Comparison of ENCODE assay signal across 8 mouse cellular contexts in the genomic region with DNA sequence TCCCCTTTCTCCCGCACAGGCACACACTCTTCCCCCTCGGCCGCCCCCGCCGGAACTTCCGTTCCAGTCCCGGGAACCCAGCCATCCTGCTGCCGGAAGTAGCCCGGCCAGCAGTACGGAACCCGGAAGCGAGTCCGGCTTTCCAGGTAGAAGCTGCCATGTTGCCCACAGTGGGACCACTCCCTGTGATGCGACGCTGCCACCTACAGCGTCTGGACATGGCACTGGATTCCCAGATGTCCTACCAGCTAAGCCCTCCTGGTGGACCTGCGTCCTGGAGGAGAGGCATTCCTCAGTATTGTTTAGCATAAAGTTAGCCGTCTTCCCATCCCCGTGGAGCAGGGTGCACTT. TPM values are rescaled to one million over a fixed set of nuclear protein-coding genes. Genes with fewer than 3 reads are reported as not detected.
DNase-seq lines count a peak whose midpoint lies in the region; ATAC-seq and TF ChIP-seq lines count a peak whose summit lies in the region.

A gene (minus strand): TSS at position 71 of the 351 bp plus-strand sequence.

- peak; percentile 72; the same call in 1 of the 2 replicates for ATAC-seq in G1E (ENCODE audit: extremely low read depth, insufficient number of reproducible peaks, low FRiP score, poor library complexity, severe bottlenecking)
- ATAC-seq in lung, embryonic 16.5 days (ENCODE audit: low read depth), result peak; percentile 91

- H3K4me2 ChIP-seq in lung, embryonic 16.5 days (ENCODE audit: low read depth, low read length), result peak within 1 kb of the TSS; percentile 97

- under 1% methylated on average over 19 of the region's 19 CpGs for whole genome bisulfite sequencing in cerebellum, adult 2 months
- under 1% methylated on average over 19 of the region's 19 CpGs for WGBS in lung, embryonic 16.5 days

- peak; percentile 88 for TF ChIP-seq POLR2A in cerebellum, adult 2 months (IDR thresholded peaks at IDR 0.05; ENCODE audit: borderline replicate concordance, insufficient read depth, low read length)

- DNase-seq in G1E (ENCODE audit: low spot score), result peak; percentile 96
- peak; percentile 90 to 91 for DNase-seq in cerebellum, adult 2 months
- DNase-seq in forelimb bud, embryonic 11.5 days (ENCODE audit: low read depth, low spot score), result peak; percentile 62
- DNase-seq in heart, postnatal 4 days, result peak; percentile 92
- DNase-seq in layer of hippocampus, adult 9-11 months, result peak; percentile 90
- DNase-seq in ovary, postnatal 10 days (ENCODE audit: low spot score), result peak; percentile 75
- DNase-seq in thymus, postnatal 10 days (ENCODE audit: low spot score in 2 of 2), result peak; percentile 65 to 72

- no peak for TF ChIP-seq CTCF in G1E (IDR thresholded peaks at IDR 0.05; ENCODE audit: low read depth, low read length)
- TF ChIP-seq CTCF in cerebellum, adult 2 months (IDR thresholded peaks at IDR 0.05; ENCODE audit: borderline replicate concordance, insufficient read depth, low read depth, low read length), result no peak

- H3K4me3 ChIP-seq in G1E (ENCODE audit: low read depth, low read length), result peak within 1 kb of the TSS; percentile 95
- peak within 1 kb of the TSS; percentile 91 for H3K4me3 ChIP-seq in cerebellum, adult 2 months (replicated peaks; ENCODE audit: insufficient read depth, low read depth, low read length)
- H3K4me3 ChIP-seq in lung, embryonic 16.5 days (ENCODE audit: low read length), result peak within 1 kb of the TSS; percentile 99

- no peaks in the 10 kb centered on the region for H3K9me3 ChIP-seq in G1E (replicated peaks)
- no peaks in the 10 kb centered on the region for H3K9me3 ChIP-seq in lung, embryonic 16.5 days (ENCODE audit: control insufficient read depth, low read length)

- peaks cover 80% of the 10 kb centered on the region for H3K36me3 ChIP-seq in G1E (replicated peaks)
- peaks cover 31% of the 10 kb centered on the region for H3K36me3 ChIP-seq in lung, embryonic 16.5 days (ENCODE audit: control insufficient read depth, insufficient read depth, low read length)

- no peaks in the 10 kb centered on the region for H3K27me3 ChIP-seq in G1E (ENCODE audit: insufficient read depth, low read length)
- H3K27me3 ChIP-seq in cerebellum, adult 2 months (ENCODE audit: control insufficient read depth, insufficient read depth, low read length), result no peaks in the 10 kb centered on the region
- no peaks in the 10 kb centered on the region for H3K27me3 ChIP-seq in lung, embryonic 16.5 days (ENCODE audit: control insufficient read depth, insufficient read depth, low read depth, low read length)

- peak within 1 kb of the TSS; percentile 98 for H3K9ac ChIP-seq in lung, embryonic 16.5 days (ENCODE audit: low read length)

- H3K4me1 ChIP-seq in G1E (ENCODE audit: insufficient read depth, low read depth, low read length), result peaks cover 63% of the 10 kb centered on the region
- H3K4me1 ChIP-seq in cerebellum, adult 2 months (ENCODE audit: control insufficient read depth, insufficient read depth, low read length), result peaks cover 4% of the 10 kb centered on the region
- H3K4me1 ChIP-seq in lung, embryonic 16.5 days (replicated peaks; ENCODE audit: control insufficient read depth, insufficient read depth, low read length), result peaks cover 13% of the 10 kb centered on the region

- peak within 1 kb of the TSS; percentile 48 for H3K27ac ChIP-seq in cerebellum, adult 2 months (ENCODE audit: insufficient read depth, low read length)
- peak within 1 kb of the TSS; percentile 50 for H3K27ac ChIP-seq in lung, embryonic 16.5 days (ENCODE audit: low read length)

RNA-seq across cellular contexts. Expression of the gene that starts here (rescaled TPM):
- total RNA-seq in G1E (2014; fragmentation: Nextera tagmentation), result 53.9 and 65.8 TPM in 2 replicates
- 28.5 and 34.1 TPM in 2 replicates for total RNA-seq in G1E (2017)
- polyA plus RNA-seq in G1E (2012), result 243 and 284 TPM in 2 replicates
- 123 and 127 TPM in 2 replicates for polyA plus RNA-seq in cerebellum, adult 2 months (2012; rRNA removed)
- 10 to 100 TPM; 46.3 to 46.9 TPM for total RNA-seq in heart, postnatal 4 days (2021)
- 110 and 113 TPM in 2 replicates for polyA plus RNA-seq in lung, embryonic 16.5 days (2015; fragmentation: Nextera tagmentation; extraction: Ambion mirVana)

Comparison
In these comparisons a context has a peak if more than half of its experiments do, and no peak if none do; other contexts are left out.
1. Peak in every context shown above with its lines: DNase-seq, ATAC-seq, H3K4me3 ChIP-seq and H3K27ac ChIP-seq.